Mouse (Mus musculus) liver, embryonic 18 days (tissue): ENCODE measurements around the gene Auts2. TPM values are rescaled to one million over a fixed set of nuclear protein-coding genes. Genes with fewer than 3 reads are reported as not detected.

ENCODE experiments used
- polyA plus RNA-seq: library from polyadenylated mRNA; depleted of rRNA; stranded (reverse); fragments of >200 nt; gene quantifications from 2 replicates; pipeline ENCODE4 v1.2.3, GENCODE M21; 2012; rRNA removed

Auts2 gene
- polyA plus RNA-seq = 0.84 and 0.87 TPM in 2 replicates

GRCm38 (mm10) chr5:132543118-132544071 is at the start of gene Auts2:
Auts2 (minus strand) TSS chr5:132543344.

